Mouse (Mus musculus) erythroblast, embryonic 14.5 days (primary cell): ENCODE results near the gene Aagab.

Experiments used
- GATA1 ChIP-seq: IDR thresholded peaks from 2 replicates; pipeline ENCODE4 v1.6.1; 2012; ENCODE audit warnings: low read length, inconsistent platforms, mixed read lengths
- TAL1 ChIP-seq: IDR thresholded peaks from 3 replicates; pipeline ENCODE4 v1.6.1; 2012; ENCODE audit warnings: low read length, inconsistent platforms, mixed read lengths

DNA sequence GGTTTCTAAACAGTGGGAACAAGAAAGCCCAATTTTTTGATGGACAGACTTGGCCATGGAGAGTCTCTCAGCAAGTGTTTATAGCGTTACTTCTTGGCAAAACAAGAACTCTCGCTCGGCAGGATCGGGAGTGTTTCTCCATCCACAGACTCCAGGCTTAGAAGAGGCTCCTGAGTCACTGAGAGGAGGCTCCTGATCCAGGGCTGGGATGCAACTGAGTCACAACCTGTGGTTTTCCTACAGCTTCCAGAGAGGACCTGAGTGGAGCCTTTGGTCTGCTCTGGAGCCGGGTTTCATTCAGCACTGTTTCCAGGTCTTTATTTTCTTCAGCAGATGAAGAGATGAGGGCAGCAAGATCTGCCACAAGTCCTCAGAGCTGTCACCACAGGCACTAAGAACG, 5.5 kb downstream of the Aagab start:
- TF ChIP-seq TAL1 = no peak
- TF ChIP-seq GATA1 = no peak
